Mouse (Mus musculus) retina, adult 2 months (tissue): ENCODE data around the gene Gstm1.
"Not testable (repeated sequence)": the region's sequence is repeated elsewhere in the genome, so short reads cannot be mapped to it uniquely, and the experiment has no call there.

Experiments
- DNase-seq: peaks from one replicate; pipeline ENCODE4 v3.0.0-alpha.2; 2012; ENCODE audit warnings: low read depth, low spot score

The Gstm1 gene

DNA sequence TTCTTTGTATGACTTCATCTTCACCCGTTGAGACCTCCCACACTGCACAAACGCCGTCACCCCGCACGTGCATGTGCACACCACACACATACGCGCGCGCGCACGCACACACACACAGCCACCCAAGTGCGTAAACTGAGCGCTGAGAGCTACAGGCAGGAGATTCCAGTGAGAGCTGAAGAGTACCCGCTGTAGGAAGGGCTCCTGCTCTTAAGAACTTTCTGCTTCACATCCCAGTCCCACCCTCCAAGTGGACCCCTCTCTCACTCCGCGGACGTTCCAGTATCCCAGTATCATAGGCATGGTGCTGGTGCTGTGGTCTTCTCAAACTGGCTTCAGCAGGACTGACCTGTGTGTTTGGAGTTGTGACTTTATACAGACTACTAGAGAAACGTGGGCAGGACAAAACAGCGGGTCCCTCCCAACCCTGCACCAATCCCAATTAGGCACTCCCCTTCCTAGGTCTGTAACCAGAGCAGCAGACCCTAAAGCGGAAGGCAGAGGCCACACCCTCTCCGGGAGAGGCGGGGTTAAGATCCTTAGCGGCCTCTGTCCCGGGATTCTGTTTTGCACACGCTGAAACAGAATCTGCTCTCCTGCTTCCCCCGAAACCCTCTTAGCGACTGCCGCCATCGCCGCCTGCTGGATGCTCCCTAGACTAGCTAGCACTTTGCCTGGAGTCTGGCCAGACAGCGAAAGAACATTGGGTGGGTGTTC, at the start of gene Gstm1:
Gstm1 (minus strand) TSS at position 501 of the 717 bp plus-strand sequence.
- DNase-seq, result peak; percentile 59

DNA sequence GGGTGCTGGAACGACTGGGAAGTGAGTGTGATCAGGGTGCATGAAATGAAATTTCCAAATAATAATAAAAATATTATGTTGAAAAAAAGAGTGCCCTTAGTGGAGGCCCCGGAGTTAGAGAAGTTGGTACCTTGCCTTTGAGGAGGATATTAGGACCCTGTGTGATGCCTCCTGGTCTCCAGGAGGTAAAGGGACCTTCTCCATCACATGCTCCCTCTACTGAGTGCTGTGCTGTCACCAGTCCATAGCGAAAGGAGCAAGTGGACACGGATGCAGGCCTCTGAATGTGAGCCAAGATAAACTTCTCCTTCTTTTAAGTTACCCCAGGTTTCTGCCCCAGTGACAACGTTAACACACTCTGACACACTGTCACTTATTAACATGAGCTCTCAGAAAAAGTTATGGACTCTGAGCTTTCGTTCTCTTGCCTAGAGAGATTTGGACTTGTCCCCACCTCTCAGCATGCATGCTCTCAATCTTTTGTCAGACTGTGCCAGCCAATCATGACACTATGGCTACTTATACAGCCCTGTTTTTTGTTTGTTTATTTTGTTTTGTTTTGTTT, 49.7 kb upstream of the Gstm1 start:
- no peak for DNase-seq

DNA sequence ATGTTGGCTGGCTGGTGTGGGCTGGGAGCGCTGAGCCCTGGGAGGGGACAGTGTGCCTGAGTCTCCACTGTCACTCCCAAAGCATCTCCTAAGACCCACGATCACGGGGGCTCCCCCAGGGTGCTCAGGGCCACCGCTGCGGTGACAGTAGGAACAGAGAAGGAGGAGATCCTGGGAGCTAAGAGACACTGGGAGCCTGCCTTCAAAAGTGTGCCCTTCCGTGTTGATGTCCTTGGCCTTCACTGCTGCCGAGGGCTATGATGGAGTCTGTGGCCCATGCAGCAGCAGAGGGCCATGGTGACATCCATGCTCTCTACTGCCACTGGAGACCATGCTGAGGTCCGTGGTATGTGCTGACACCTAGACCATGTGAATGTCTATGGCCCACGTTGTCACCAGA, 47.8 kb upstream of the Gstm1 start:
- no peak for DNase-seq

- DNase-seq, result no peak
Measured at GRCm38 (mm10) chr3:108064672-108065071, 46.9 kb upstream of the Gstm1 start.

DNA sequence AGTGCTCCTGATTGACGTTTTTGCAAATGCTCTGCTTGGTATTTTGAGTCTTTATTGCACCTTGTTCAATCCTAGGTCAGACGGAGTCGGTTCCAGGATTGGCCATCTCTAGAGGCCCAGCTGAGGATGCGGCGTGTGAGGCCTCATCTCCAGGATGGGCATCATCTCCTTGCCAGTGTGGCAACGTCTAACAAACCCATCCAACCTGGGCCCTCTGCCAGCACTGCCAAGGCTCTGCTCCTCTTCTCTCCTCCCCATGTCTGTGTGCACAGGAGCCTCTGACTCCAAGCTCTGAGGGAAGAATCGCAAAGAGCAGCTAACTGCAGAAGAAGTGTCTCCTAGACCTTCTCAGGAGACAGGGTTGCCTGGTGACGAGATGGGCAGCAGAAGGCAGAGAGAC, 44.9 kb upstream of the Gstm1 start:
- DNase-seq, result no peak

DNA sequence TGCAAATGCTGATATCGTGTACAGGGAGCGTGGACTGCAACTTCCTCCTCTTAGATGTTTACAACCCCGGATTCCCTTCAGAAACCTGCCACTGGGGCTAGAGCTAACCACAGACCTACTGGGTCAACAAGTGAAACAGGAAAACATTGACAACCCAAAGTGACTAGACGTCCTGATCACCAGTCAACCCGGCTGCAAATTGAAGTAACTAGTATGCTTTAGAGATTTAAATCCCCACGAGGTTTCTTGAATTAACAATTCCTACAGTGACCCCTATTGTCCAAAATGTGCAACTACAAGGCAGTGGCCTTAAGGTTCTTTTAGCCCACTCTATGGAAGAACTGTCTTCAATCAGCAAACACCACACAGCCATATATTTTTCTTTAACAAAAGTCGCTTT, 43.6 kb upstream of the Gstm1 start:
- DNase-seq, result peak; percentile 54

- DNase-seq, result no peak
Measured at GRCm38 (mm10) chr3:108050493-108050892, 32.7 kb upstream of the Gstm1 start.

DNA sequence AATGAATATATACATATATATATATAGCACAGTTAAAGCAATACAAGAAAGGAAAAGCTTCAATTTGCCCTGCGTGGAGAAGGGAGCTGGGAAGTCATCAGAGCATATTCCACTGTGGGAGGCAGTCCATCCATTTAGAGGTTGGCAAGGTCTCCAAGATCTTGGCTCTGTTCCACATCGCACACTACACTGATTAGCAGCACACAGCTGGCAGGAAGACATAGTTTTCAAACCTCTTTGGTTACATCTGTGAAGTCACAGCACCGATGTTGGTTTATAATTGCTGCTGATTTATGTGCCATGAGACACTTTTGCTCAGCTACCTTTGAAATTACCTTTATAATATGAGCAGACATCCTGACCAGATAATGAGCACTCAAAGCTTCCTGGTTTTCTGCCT, 30.5 kb upstream of the Gstm1 start:
- DNase-seq, result no peak

DNA sequence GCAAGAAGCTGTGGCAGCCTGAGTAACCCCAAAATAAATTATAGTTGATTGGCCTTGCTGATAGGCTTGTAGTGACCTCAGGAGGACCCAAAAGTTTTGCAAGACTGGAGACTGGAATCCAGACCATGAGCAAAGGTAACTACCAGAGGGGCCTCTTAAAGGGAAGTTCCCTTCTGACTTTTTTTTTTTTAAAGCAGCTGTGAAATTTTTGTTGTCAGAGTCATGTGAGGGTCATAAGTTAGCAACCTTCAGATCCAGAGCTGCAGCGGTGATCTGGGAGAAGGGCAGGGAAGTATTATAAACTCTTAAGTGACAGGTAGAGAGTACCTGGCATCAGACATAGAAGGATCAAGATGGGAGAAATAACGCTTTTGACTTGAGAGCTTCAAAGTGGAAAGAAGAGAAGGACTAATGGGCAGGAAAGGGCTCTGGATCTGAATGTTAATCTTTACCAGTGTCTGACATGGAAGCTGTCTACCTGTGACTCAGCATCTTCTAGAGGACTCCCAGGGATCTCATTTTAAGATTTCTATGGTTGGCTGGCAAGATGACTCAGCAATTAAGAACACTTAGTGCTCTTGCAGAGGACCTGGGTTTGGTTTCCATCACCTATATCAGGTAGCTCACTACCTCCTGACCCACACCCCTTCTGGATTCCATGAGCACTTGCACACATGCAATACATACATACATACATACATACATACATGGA, 29.3 kb upstream of the Gstm1 start:
- no peak for DNase-seq

- DNase-seq, result peak; percentile 56
Measured at GRCm38 (mm10) chr3:108044394-108045140, 26.8 kb upstream of the Gstm1 start, which contains the start of gene Gstm4. TSS of gene Gstm4 (minus strand) at chr3:108044894.

DNA sequence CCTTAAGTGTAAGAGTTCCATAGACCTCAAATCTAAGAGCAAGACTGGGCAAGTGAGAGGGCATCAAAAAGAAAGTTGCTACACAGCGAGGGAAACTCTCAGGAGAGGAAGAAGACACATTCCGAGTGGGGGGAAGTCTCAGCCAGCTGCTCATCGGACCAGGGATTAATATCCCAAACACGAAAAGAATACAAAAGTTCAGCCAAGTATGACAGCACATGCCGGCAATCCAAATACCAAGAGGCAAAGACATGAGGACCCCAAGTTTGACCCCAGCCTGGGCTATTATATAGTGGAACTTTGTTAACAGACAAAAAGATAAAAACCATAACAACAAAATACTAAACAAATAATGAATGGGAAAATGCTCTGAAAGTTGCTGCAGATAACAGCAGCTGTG, 15.4 kb upstream of the Gstm1 start:
- DNase-seq, result no peak

DNA sequence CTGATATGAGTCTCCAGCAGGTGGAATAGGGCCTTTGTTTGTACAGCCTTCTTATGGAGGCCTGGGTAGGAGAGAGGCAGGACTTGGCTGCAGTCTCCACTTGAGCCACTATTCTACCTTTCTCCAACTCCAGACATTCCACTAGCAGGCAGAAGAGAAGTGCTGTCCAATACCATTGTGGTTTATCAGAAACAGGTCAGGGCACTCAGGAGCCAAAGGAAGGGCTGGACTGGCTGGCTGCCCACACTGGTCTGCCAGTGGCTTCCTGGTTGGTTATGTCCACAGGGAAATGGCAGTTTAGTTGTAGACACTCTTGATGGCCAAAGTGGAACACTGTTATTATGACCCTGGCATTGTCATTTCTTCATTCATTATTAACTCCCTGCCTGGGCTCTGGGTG, 14.3 kb upstream of the Gstm1 start:
- DNase-seq, result no peak

DNA sequence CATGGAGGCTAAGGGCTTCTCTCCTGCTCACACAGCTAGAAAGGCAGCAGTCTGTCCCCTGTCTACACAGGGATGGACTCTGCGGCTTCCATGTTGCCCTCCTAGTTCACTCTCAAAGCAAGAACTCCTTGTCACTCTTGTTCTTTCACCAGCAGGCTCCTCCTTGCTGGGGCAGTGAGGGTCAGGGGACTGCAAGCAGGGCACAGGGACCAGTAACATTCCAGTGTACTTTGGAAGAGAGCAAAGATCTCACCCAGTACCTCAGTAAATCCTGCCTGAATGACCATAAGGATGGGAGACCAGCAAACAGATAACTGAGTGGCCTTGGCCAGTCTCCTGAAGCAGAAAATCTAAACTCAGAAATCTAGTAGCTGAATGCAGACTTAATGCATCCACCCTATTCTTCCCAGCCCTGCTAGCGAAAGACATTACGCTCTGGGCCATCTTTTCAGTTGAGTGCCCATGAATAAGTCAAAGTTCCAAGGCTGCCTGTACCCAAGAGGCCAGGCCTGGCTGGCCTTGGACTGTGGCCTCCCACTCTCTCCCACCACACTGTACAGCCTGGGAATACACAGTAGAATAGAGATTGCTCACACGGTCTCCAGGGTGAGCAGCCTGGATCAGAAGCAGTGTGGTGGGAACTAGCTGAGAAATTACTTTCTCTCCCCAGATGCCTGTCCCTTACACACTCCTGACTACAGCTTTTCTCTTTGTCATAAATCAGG, 11.0 kb upstream of the Gstm1 start:
- no peak for DNase-seq

DNA sequence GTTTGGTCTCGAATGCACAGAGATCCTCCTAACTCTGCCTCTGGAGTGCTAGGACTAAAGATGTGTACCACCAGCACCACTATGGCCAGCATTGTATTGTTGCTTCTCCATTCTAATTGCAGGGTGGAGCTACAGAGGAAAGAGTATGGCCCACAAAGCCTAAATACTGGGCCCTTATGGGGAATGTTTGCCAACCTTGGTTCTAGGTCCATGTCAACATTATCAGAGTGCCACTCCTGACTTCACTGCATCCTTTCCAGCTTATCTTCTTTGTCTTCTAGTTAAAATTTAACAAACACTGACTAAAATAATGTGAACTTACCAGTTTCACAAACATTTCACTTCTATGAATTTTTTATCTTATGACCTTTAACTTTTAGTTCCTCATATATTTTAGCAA, 8.8 kb upstream of the Gstm1 start:
- no peak for DNase-seq

- DNase-seq, result no peak
Measured at GRCm38 (mm10) chr3:108026049-108026448, 8.3 kb upstream of the Gstm1 start.

DNA sequence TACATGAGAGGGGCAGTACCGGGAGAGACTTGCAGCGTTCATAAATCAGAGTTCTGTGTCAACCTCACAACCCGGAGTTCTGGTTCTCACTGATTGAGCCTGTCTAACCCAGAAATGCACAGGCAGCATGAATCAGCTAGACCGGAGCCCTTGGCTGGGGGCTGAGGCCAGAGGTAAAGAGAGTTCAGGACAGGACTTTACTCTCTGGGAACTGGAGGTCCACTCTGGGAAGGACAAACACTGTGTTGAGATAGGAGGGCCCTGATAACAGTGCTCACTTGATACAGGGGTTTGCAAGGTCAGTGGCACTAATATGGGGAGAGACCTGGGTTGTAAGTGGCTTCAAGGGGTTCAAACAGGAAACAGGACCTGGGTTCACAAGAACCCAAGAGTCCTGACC, 7.5 kb upstream of the Gstm1 start:
- no peak for DNase-seq

GRCm38 (mm10) chr3:108022650-108023049, 4.9 kb upstream of the Gstm1 start:
- no peak for DNase-seq

- not testable (repeated sequence) for DNase-seq
Measured at GRCm38 (mm10) chr3:108020351-108021022, 2.7 kb upstream of the Gstm1 start.

- DNase-seq, result not testable (repeated sequence)
Measured at GRCm38 (mm10) chr3:108019226-108019625, 1.5 kb upstream of the Gstm1 start.

- DNase-seq, result no peak
Measured at GRCm38 (mm10) chr3:108018190-108018820, 532 bp upstream of the Gstm1 start.
